Mouse (Mus musculus) heart, adult 8-10 months (tissue): ENCODE data around the gene Rab11fip4. TPM values are rescaled to one million over a fixed set of nuclear protein-coding genes. Genes with fewer than 3 reads are reported as not detected.

Source experiments
- DNase-seq: peaks from one replicate; pipeline ENCODE4 v3.0.0; 2022; ENCODE audit warnings: low spot score
- total RNA-seq, 4 experiments: library from RNA; stranded (reverse); gene quantifications; 2 replicates each; pipeline ENCODE4 v1.2.4; 2022

The Rab11fip4 gene
- total RNA-seq, 4 experiments from 2014 or later = 0.05 to 0.40 (median 0.06) TPM; not detected in 1

DNA sequence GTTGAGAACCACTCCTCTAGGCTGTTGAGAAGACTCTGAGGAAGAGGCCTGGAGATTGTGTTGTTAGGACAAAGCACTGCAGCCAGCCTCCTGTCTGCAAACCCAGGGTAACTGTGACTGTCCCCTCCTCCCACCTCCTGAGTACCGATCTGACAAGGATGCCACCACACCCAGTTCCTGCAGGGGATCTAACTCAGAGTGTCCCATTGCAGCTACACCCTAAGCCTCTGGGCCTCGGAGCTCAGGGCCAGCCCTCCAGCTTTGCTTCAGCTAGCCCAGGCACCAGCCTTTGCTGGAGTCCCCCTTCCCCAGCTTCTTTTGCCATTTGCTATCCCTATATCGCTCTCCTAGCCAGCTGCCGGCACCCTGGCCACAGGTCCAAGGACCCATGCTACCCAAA, 22.7 kb downstream of the Rab11fip4 start:
- DNase-seq = no peak

DNA sequence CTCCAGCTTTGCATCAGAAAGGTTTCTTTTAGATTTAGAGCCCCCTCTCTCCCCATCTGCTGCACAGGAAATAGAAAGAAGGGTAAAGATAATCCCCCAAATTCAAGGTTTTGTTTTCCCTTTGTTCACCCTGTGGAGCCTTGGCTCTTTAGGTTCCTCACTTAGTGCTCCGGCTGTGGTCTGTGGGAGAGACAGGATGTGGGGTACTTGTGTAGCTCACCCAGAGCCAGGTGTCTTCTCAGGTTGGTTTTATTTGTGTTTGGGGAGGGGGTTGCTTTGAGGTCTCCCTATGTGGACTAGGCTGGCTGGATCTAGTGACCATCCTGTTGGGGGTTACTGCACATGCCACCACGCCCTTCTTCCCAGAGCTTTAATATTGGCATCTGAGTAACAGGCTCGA, 23.9 kb downstream of the Rab11fip4 start:
- no peak for DNase-seq

DNA sequence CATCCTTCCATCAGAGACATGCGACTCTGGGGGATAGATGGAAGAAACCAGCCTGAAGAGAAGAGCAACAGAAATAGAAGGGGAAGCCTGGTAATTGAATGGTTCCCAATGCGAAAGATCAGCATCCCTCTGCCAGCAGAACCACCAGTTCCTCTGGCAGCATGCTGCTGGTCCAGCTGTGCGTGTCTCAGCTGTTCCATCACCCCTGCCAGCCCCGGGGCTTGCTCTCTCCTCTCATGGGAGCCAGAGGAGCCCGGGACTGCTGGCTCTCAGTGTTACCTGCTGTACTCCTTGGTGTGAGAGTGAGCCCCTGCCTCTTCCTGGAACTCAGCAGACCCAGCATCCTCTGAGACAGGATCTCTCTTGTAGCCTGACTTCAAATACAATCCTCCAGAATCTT, 24.9 kb downstream of the Rab11fip4 start:
- no peak for DNase-seq

DNA sequence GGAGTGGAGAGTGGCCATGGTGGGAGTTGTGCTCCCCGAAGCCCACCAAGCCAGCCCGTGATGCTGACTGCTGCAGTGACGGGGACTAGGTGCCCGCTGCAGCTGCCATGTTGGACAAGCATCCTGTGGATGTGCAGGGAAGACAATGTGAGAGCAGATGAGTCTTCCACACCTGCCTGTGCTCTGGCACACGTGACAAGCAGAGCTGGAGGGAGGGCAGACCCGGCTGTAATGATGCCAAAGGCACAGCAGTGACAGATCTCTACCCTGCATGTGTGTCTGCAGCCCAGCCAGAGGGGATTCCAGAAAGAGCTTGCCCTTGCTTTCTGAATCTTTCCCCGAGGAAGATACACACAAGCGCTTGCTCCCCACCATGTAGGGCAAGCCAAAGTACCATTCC, 27.0 kb downstream of the Rab11fip4 start:
- no peak for DNase-seq

DNA sequence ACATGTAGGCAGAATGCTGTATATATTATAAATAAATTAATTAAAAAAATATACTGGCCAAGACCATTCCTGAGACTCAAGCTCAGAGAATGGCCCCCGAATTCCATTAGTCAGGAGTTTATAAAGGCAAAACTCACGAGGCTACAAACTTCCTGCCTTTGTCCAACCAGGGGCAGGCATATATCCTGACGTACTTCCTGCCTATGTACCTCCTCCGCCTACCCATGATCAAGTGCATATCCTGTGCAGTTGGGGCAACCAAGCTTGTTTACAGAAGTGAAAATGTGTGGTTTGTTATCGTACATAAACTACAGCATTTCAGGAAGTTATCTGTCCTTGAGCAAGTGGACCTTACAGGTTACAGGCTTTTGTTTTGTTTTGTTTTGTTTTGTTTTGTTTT, 32.0 kb downstream of the Rab11fip4 start:
- peak; percentile 15 for DNase-seq

DNA sequence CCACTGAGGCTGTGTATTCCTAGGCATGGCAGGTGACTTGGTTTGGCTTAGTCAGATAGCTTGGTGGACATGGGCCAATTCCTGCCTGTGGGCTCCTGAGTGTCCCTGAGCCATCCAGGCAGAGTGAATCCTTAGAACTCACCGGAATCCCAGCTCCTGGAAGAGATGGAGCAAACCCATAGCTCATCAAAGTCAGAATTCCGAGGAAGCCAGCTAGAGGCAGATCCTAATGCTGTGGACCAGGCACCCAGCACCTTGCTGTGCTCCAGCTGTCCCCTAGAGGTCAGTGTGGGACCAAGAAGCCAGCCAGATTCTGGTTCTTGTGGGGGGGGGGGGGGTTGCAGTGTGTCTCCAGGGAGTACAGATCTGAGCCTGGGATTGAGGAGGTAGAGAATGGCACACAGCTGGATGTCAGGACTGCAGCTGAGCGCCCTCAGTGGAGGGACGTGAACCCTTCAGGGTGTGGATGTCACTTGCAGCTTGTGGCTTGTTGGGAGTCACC, 33.8 kb downstream of the Rab11fip4 start:
- DNase-seq = peak; percentile 52

DNA sequence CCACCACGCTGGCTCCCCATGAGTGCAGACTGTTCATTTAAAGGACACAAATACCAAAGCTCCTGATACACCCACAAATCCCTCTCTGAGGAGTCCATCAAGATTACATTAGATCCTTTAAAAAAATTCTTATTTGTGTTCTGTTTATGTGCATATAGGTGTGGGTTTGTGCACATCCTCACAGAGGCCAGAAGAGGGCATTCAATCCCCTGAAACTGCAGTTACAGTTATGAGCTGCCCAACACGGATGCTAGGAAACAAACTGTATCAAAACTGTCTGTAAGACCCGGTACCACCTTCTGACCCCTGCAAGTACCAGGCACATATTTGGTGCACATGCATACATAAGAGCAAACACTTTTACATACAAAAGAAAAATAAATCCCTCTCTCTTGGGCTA, 37.7 kb downstream of the Rab11fip4 start:
- no peak for DNase-seq

DNA sequence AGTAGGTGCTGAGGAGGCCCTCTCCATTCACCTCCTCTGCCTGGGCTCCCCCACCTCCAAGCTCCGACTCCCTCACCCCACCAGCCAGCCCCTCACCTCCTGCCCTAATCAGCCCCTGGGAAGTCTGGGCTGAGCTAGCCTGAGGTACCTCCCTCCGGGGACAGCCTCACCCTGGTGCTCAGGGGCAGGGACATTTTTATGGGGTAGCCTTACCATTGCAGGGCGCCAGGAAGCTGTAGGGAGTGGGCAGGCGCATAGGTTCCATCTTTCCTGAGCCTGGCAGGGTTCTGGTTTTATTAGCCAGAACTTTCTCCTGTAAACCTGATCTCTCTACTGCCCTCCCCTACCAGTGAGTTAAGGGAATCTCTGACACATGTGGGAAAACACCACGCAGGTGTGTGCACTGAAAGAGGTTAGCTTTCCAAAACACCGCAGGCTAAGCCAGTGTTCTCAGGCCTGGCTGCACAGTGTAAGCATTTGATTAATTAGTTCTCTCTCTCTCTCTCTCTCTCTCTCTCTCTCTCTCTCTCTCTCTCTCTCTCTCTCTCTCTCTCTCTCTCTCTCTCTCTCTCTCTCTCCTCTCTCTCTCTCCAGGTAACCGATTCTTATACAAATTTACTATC, 38.9 kb downstream of the Rab11fip4 start:
- no peak for DNase-seq

DNA sequence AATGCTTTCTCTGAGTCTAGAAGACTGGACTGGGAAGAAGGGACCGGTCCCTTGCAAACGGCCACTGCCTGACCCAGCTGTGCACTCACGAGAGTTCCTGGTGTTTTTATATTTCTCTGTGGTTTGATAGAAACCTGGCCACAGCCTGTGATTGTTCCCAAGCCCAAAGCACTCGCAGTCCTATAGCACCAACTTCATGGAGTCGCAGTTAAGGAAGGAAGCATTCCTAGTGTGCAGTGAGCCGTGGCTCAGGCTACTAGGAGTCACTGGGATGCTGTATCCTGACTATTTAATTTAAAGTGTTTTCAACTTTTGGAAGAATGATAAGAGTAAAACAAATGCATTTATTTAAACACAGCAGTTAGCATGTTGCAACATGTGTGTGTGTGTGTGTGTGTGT, 39.5 kb downstream of the Rab11fip4 start:
- DNase-seq = no peak

DNA sequence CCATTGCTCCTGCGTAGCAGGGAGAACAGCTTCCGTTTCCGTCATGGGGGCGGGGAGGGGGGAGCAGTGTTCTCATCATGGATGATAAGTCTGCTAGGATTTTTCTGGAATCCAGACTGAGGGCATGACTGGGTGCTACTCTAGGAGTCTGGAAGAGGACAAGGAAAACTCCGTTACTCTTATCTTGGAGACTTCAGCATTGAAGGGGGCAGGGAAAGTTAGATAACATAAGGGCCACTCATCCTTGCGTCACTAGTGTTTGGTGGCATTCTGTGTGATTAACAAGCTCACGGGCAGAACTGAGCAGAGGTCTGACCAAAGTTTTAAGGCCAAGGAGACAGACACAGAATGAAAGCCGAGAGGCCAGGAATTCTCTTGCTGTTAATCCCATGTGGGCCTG, 42.4 kb downstream of the Rab11fip4 start:
- DNase-seq = no peak

DNA sequence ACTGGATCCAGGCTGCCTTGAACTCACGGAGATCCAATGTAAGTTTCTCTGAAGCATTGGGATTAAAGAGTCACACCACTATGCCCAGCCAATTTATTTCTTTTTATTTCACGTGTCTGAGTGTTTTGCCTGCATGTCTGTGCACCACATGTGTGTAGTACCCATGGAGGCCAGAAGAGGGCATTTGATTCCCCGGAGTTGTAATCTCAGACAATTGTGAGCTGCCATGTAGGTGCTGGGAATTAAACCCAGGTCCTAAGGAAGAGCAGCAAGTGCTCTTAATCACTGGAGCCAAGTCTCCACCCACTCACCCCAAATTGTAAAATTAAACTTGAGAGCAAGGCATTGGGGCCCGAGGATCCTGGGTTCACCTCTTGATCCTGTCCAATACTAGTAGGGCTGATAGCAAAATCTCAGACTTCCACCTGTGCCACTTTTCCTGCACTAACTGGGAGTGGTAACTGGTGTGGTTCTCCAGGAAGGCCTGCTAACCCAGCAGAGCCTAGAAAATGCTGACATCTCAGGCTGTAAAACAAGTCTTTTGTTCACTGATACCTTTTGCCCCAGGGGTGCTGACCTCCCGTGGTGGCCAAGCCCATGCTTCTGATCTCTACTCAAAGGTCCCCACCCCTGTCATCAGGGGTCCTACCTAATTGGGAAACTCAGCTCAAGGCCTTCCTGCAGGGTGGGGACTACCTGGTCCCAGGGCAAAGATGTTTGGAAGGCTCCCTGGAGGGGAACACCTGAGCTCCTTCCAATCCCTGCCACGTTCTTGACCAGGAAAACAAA, 44.8 kb downstream of the Rab11fip4 start:
- DNase-seq = no peak

DNA sequence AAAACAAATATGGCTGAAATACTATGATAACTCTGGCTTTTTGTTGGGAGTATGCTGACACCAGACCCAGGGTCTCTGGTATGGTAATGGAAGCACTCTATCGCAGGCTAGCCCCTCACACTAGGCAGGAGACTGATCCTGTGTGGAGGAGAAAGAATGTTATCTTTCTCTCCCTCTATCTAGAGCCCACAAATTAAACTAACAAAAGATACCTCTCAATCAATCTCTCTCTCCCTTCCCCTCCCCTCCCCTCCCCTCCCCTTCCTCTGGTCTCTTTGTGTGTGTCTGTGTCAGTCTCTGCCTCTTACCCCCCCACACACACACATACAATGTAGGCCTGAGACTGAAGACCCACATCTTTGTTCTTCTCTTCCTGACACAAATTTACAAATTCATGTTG, 45.5 kb downstream of the Rab11fip4 start:
- DNase-seq = no peak

DNA sequence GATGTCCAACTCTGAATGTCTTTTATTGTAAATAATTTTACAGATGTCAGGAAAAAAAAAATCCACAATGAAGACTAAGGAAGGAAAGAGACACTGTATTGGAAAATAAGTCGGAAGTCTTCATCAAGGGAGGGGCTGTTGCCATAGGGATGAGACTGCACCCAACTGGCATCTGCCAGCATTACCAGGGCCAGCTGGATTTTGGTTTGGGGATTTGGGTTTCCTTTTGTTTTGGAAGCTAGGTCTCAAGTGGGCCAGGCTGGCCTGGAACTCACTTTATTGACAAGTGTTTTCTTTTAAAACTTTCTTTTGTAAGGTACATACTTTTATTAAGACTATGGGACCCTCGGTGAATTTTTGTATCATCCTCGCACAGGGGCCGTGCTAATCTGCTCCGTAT, 47.7 kb downstream of the Rab11fip4 start:
- no peak for DNase-seq

DNA sequence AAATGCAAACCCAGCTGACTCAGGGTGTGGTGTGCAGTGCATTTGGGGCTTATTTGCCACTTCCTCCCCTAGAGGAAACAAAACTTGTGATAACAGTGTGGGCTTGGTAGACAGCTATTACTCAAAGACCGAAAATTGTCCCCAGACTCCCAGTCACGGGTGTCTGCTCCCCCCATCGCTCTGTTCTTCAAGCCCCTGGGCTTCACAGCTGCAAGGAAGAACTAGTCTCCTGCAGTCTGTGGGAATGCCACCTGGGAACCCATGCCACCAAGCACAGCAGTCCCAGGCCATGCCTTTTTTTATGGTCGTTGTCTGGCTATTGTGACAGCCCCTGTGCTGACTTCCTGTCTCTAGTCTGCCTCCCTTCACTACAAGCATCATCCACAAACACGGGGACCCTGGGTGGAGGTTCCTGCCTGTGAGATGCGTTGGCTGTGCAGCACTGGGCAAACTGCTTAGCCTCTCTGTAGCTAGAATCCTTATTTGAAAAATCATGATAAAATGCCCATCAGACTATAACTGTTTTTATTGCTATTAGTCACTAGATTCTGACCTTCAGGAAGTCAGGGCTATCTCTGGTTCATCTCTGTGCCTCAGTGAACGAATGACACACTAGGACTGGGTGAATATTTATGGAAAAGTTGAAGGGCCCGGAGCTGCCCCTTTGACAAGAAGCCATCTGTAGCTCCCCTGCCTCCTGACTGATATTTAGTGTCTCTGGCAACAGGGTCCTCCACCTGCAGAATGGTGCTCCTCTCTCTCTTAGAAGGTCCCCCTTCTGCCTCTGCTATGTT, 50.1 kb downstream of the Rab11fip4 start:
- DNase-seq = no peak

DNA sequence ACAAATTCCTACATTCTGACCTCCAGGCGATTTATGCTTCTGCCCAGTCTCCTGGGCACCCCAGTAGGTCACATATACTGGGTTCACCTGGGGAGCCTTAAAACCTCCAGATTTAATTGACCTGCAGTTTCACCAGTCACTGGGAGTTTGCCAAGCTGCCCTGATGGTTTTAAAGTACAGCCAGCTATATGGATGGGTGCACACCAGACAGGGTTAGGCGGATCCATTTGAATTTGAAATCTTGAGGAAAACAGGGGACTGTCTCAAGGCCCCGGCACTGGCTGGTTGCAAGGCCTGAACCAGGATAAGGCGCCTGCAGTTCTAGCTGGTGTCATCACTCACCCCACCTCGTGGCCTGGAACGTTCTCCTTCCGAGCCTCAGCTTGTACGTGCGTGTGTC, 52.7 kb downstream of the Rab11fip4 start:
- no peak for DNase-seq

DNA sequence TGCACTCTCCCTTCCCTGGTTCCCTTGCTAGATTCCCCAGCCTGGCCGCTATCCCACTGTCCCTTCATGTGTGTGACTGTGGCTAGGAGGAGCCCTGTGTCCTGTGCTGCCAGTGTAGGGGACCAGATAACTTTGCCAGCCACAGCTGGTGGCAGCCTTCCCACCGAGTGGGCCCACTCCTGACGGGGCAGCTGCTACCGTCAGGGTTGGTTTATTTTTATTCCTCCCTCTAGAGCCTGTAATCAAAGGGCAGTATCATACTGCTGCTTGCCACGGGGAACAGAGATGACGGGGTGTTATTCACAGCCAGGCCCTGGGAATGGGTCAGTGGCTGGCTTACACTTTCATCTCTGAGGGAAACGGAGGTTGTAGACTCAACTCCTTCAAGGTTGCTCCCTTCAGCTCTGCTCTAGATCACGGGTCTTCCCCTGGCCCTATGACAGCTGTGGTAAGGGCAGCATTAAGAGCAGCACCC, 53.7 kb downstream of the Rab11fip4 start:
- DNase-seq = peak; percentile 24

DNA sequence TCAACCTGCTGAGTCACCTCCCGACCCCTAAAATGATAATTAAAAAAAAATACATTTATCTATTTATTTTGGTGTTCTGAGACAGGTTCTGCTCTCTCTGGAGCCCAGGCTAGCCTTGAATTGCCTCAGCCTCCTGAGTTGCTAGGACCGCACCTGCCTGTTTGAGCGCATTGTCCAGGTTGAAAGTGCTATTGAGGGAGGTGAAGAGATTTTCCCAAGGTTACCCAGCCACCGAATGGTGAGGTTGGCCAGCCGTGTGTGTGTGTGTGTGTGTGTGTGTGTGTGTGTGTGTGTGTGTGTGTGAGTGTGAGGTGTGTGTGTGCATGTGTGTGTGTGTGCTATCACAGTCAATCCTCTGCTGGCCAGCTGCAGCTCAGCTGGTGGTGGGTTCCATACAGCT, 55.0 kb downstream of the Rab11fip4 start:
- no peak for DNase-seq

DNA sequence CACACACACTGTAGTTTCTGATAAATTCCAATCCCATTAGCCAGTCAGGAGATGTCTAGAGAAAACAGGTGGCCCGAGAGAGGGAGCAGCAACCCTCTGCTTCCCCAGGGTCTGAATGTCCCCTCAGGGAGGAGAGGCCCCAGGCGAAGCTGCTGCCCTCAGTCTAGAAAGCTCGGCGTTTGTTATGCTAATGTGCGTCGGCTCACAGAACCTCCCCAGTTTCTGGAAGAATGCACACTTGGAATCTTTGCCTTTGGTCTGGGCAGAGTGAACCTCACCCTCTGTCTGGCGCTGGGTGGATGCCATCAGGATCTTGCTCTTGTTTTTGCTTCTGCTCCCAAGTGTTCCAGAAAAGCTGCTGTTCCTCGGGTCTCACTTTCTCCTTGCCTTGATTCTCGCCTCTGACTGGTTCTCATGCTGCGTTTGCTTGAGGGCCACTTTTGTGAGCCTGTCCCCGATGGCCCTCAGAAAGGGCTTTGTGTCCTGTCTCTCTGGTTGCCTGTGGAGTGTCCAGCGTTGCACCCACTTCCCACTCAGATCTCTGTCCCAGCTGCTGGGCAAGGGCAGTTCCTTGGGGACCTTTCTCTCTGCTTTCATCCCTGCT, 55.6 kb downstream of the Rab11fip4 start:
- DNase-seq = no peak

DNA sequence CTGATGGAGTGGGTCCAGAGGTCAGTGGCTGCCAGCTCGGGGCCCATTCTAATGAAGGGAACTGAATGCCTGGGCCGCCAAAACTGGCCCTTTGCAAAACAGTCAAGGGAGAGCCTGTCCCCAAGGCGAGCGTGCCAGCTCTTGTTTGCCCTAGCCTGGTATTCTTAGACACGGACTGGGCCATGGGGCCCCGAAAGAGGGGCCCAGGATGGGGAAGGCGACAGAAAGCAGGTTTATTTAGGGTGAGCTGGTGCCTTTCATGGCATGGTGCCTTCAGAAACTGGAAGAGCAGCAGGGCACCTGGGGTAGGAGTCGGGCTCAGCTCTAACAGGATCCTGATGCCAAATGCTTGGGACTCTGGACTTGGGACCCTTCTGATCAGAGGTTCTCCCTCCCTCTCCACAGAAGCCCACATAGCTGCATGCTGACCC, 56.1 kb downstream of the Rab11fip4 start:
- no peak for DNase-seq

DNA sequence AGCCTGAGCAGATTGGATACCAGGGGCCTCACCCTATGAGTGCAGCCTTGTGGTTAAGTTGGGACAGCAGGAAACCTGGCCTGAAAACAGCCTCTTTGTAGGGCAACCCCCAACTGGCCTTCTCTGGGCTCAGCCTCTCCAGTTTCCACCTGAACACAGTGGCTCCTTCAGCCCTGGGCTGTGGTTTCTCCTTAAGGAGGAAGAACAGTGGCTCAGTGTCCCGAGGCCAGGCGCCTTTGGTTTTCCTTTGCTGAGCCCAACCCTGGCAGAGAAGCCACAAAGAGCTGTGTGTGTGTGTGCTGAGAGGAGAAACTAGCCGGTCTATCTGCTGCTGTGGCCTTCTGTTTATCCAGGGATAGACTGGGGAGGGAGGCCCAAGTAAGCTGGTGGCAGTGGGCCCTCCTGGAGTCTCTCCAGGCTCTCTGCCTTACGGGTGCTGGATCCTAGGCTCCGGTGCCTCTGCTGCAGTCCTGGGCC, 59.4 kb downstream of the Rab11fip4 start:
- DNase-seq = no peak

DNA sequence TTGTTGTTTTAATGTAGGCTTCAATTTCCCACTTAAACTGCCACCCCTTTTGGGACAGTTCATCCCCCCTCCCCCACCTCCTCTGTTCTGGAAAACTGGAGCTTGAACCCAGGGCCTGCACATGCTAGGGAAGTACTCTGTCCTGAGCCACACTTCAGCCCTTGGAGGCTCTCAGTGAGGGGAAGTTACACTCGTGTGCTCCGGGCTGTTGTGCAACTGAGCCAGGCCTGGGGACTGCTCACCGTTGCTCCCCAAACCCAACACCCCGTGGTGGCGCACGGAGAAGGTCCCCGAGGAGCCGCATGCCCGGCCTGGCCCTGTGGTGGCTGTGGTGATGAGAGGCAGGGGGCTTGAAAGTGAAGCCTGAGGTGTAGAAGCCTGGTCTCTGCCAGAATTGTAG, 61.2 kb downstream of the Rab11fip4 start:
- no peak for DNase-seq
